Mouse (Mus musculus): ENCODE results near the gene Hmcn1.

The Hmcn1 gene

DNA sequence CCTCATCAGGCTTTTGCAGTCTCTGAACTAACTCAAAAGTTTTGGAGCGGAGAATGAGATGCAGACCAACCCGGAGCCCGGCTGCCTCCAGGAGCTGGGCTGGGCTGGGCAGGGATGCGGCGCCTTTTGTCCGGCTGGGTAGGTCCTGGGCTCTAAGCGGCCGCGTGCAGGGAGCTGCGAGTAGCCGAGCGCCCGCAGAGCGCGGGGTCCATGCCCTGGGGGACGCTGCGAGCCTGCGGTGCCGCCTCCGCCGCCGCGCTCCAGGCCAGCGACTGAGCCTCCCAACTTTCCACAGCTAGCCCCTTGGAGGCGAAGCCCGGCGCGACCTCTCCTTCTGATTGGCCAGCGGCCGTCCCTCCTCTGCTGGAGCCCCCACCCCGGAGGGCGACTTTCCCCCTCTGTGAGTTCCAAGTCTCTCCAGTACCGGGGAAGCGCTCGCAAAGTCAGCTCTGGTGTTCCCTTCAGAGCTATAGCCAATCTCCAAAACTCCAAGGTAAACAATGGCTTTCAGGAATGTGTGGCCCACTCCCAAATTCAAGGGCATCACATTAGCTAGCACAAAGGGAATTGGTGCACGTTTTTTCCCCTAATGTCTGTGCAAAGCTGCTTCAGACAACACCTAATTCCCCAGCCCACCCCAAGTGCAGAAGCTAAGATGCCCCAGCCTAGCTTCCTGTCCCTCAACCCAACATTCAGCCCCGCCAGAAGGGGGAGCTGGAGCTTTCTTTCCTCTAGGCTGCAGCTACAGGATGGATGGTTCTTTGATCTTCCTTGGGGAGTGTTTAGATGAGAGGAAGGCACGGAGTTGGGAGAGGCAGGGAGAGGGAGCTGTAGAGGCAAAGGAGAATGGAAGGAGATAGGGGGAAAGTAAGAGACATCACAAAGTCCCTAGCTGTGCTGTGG is at the start of gene Hmcn1:
TSS of gene Hmcn1 (minus strand) at position 274 of the 903 bp plus-strand sequence.
- in situ Hi-C loops (cut with MboI; ENCODE audit: low pct_unique_long_range_greater_than_20kb in 1 of 2, low sequenced_read_pairs in 2 of 2, unreplicated experiment in 1 of 2), result no loop called here

DNA sequence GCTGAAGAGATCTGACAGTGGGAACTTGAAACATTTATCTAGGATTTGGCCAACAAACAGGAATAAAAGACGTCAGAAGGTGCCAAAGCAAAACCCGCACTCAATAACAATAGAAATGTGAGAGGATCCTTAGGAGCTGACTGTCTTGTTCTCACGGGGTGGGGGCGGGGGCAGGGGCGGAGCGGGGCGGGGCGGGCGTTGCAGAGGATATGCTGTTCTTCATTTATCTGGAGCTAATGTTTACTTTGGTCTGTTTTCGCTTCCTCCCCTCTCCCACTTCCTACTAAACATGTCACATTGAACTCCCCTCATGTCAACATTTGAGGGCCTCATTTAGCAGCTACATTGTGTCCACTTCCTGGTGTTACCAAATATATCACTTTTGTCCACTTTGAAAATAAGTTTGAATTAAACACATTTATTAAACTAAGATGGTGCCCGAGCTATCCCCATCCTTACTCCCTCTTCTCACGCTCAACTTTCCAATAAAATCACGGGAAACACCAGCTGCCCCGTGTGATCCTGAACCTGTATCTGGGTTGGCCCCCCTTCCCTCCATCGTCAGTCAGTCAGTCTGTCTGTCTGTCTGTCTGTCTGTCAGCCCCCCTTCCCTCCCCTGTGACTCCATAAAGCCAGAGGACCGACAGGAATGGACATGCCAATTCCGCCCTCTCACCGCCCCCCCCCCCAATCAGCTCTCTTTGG is 47.9 kb upstream of the Hmcn1 start:
- in situ Hi-C loops (cut with MboI; ENCODE audit: low pct_unique_long_range_greater_than_20kb in 1 of 2, low sequenced_read_pairs in 2 of 2, unreplicated experiment in 1 of 2), result no loop called here

DNA sequence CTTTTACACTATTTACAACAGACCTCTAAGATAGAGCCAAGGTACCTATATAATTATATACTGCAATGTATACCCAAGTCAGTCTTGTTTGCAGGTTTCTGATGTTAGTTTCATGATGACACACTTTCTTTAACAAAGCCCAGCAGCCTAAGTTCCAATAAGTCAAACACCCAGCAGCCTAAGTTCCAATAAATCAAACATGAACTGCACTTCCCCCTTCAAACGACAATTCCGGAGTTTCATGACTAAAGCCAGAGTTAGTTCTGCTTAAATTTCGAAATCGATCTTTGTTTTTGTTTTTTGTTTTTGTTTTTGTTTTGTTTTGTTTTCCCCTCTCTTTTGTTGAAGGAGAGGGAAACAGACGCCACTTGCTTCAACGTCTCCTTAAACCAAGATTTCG is 47.1 kb upstream of the Hmcn1 start:
- in situ Hi-C loops (cut with MboI; ENCODE audit: low pct_unique_long_range_greater_than_20kb in 1 of 2, low sequenced_read_pairs in 2 of 2, unreplicated experiment in 1 of 2), result no loop called here

DNA sequence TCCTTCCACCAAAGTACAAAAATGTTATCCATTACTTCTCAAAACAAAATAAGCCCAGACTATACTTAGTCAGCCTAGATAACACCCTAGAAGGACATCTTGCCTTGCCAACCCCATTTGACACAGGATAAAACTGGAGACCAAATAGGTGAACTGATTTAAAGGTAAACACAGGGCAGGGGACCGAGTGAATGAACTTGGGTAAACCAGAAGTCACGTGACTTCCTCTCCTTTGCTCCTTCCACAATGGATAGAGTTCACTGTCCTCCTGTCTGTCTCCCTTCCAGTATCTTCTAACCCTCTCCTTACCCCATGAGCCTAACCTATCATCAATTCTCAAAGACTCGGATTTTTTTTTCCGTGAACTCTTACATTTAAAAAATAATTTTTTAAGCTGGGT is 46.0 kb upstream of the Hmcn1 start:
- in situ Hi-C loops (cut with MboI; ENCODE audit: low pct_unique_long_range_greater_than_20kb in 1 of 2, low sequenced_read_pairs in 2 of 2, unreplicated experiment in 1 of 2), result no loop called here

DNA sequence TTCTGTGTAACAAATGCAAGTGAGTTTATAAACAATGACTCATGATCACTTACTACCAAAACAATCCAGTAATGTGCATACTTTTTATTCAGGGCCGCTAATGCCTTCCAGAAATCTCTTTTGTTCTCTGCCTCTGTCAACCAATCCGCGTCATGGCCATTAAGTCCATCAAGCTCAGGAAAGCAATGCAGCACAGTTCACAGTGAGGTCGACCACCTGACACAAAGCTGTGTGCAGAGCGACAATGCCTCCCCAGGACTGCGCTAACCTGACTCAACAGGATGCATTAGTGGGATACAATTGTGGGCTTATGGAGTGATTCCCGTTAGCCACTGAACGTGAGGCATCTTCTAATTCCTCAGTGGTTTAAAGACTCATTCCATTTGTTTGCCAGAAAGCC is 45.3 kb upstream of the Hmcn1 start:
- in situ Hi-C loops (cut with MboI; ENCODE audit: low pct_unique_long_range_greater_than_20kb in 1 of 2, low sequenced_read_pairs in 2 of 2, unreplicated experiment in 1 of 2), result no loop called here

DNA sequence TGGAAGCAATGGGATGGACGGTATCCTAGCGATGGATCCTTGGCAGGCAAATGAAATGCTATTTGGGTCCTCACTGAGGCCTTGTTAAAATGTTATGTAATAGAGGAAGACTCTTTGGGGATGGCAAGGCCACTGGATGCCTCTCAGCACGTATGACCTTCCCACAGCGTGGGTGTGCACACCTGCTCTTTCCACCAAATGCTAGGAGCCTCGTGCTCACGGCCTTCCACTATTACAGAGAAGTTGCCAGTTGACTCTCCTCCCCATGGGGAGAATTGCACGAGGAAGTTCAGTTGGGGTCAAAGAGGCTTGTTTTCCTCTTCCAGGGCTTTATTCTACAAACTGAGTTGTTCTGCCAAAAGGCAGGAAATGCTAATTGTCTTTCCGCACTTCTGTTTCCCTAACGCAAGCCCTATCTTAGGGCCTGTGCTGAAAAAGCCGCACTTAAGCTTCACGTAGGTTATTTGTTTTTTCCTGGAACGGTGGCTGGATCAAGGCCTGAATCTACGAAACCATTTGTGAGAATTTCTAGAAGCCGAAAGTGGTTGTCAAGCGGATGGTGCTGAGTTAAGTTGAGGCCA is 43.3 kb upstream of the Hmcn1 start:
- in situ Hi-C loops (cut with MboI; ENCODE audit: low pct_unique_long_range_greater_than_20kb in 1 of 2, low sequenced_read_pairs in 2 of 2, unreplicated experiment in 1 of 2), result no loop called here

DNA sequence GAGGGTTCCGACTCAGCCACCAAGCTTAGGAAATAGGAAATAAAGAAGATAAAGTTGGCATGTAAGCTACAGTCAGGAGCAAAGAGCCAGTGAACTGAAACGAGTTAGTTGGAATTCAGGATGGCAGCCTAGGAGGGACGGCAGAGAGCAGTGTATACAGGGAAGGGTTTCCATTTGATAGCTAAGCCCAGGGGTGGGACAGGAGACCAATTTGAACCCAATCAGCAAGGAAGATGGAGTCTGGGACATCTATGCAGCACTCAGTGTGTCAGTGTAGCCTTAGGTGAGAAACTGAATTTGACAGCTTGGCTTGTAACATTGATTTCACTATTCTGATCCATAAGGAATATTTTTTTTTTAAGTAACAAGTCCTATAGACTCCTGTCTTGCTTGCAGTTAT is 42.5 kb upstream of the Hmcn1 start:
- in situ Hi-C loops (cut with MboI; ENCODE audit: low pct_unique_long_range_greater_than_20kb in 1 of 2, low sequenced_read_pairs in 2 of 2, unreplicated experiment in 1 of 2), result no loop called here

DNA sequence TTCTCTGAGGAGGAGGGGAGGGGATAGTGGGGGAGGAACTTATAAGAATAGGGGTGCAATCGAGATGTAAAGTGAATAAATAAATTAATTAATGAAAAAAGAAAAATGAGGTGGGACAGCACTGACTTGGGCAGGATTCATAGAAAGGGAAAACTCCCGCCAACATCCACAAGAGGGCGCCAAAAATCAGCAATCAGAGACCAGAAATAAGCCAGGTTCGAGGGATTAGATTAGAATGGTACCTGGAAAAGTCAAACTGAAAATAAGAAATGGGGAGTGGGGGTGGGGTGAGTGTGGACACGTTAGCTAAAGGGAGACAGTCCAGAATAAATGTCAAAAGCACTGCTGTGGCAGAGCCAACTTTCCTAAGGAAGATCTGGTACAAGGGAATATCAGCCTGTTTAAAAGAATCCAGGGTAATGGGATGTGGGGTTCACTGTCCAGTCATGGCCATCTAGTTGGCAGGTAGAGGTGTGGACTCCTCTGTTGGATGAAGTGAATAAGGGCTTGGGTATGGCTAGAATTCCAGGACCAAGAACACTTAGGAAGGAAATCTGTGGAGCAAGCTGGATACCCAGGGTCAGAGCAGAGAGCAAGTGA is 41.9 kb upstream of the Hmcn1 start:
- in situ Hi-C loops (cut with MboI; ENCODE audit: low pct_unique_long_range_greater_than_20kb in 1 of 2, low sequenced_read_pairs in 2 of 2, unreplicated experiment in 1 of 2), result no loop called here

DNA sequence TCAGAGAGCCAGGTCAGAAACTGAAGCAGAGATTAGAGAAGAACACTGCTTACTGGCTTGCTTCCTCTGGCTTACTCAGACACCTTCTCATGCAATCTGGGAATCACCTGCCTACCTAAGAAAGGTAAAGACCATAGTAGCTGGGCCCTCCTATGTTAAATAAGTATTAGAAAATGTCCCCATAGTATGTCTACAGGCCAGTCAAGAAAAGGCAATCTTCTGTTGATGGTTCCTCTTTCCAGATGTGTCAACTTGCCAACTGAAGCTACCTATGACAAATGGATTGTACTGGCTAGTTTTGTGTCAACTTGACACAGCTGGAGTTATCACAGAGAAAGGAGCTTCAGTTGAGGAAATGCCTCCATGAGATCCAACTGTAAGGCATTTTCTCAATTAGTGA is 40.1 kb upstream of the Hmcn1 start:
- in situ Hi-C loops (cut with MboI; ENCODE audit: low pct_unique_long_range_greater_than_20kb in 1 of 2, low sequenced_read_pairs in 2 of 2, unreplicated experiment in 1 of 2), result no loop called here

DNA sequence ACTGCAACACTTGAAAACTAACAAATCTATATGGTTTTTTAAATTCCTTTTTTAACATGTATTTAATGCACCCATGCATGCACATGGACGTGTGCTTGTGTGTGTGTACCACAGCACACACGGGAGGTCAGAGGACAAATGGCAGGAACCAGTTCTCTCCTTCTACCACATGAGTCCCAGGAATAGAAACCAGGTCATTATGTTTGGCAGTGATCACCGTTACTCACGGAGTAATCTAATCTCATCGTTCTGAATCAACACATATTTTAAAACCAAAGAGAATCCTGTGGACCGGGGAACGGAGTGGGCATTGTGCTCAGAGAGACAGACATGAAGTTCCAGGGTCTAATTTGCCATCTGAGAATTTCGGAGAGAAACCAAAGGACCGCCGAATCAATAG is 38.3 kb upstream of the Hmcn1 start:
- in situ Hi-C loops (cut with MboI; ENCODE audit: low pct_unique_long_range_greater_than_20kb in 1 of 2, low sequenced_read_pairs in 2 of 2, unreplicated experiment in 1 of 2), result no loop called here

DNA sequence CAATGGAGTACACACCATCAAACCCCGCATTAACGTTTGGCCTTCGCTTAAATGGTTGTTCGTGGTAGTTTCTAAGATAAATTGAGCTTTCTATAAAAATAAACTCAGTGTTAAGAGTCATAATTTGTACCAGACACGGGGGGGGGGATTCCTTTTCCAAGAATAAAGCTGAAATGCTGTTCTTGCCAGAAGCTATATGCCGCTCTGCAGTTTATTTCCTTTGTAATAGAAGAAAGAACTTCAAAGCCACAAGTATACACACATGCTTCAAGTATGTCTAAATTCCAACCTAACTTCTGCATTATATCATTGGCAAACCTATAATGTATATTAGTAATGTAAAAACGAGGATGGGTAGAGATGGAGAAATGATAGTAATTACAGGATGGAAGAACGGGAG is 37.9 kb upstream of the Hmcn1 start:
- in situ Hi-C loops (cut with MboI; ENCODE audit: low pct_unique_long_range_greater_than_20kb in 1 of 2, low sequenced_read_pairs in 2 of 2, unreplicated experiment in 1 of 2), result no loop called here

DNA sequence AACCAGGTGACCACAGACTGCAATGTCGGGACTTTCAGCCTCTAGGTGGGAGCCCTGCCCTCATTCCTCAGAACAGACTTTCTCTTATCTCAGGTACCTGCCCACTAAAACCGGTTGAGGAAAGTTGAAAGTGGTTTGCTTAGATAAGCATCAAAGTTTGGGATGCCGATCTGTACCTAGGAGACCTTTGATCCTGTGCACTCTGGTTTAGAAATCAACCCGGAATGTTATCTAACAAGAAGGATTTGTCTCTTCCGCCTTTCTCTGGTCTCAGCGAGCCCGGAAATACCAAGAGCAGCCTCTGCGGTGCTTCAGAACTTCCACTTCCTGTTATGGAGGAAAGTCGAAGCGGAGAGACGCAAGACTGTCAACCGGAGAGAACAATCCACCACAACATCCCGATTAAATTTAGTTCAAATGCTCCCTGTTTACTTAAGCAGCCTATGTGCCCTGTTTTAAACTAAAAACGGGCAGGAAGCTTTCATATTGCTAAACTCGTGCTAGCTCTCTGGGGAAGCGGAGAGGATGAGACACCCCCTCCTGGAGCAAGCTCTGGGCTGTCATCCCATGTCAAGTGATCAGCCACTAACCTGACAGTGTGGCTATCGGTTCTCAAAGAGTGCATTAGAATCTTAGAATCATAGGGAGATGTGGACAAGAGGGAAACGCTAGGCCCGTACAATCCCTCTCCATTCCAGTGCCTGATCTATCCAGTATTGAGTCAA is 32.0 kb upstream of the Hmcn1 start:
- in situ Hi-C loops (cut with MboI; ENCODE audit: low pct_unique_long_range_greater_than_20kb in 1 of 2, low sequenced_read_pairs in 2 of 2, unreplicated experiment in 1 of 2), result no loop called here

DNA sequence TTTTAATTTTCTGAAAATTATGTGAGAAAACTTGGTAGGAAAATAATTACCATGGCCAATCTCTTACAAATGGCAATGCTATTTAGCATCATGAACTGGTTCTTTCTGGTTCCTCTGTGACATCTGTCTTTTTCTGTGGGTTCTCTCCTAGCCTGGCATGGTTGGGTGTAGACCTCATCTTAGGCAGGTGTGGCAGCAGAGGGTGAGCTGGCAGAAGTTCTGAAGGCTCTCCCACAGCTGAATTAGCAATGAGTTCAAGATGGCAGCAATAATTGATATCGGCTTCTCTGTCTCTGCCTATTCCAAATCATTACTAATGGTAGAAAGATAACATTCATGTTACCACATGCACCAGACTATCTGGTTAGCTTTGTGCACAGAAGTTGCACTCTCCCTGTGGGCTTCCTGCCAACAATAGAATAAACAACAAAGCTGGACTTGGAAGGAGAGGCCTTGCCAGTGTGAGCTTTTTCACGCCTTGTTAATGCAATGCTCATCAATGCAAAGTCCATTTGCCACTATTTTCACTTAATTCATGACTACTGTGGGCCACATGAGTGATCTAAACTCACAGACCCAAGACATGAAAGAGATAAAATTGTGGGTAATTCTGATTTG is 26.1 kb upstream of the Hmcn1 start:
- in situ Hi-C loops (cut with MboI; ENCODE audit: low pct_unique_long_range_greater_than_20kb in 1 of 2, low sequenced_read_pairs in 2 of 2, unreplicated experiment in 1 of 2), result no loop called here

DNA sequence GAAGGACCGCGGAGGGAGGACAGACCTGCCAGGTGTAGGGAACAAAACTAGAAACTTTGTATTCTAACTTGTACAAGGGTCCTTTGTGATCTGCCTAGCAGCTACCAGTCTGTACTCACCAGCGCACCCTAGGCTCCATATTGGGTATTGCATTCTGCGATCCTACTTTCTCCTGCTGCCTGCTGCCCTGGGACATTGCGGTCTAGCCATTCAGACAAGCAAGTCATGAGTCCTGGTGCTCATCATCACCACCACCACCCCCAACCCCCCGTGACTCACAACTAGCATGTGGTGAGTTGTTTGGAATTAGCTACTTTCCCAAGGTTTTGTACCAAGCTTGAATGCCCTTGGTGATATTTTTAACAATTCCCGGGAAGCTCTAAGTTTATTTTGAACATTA is 17.8 kb upstream of the Hmcn1 start:
- in situ Hi-C loops (cut with MboI; ENCODE audit: low pct_unique_long_range_greater_than_20kb in 1 of 2, low sequenced_read_pairs in 2 of 2, unreplicated experiment in 1 of 2), result no loop called here

DNA sequence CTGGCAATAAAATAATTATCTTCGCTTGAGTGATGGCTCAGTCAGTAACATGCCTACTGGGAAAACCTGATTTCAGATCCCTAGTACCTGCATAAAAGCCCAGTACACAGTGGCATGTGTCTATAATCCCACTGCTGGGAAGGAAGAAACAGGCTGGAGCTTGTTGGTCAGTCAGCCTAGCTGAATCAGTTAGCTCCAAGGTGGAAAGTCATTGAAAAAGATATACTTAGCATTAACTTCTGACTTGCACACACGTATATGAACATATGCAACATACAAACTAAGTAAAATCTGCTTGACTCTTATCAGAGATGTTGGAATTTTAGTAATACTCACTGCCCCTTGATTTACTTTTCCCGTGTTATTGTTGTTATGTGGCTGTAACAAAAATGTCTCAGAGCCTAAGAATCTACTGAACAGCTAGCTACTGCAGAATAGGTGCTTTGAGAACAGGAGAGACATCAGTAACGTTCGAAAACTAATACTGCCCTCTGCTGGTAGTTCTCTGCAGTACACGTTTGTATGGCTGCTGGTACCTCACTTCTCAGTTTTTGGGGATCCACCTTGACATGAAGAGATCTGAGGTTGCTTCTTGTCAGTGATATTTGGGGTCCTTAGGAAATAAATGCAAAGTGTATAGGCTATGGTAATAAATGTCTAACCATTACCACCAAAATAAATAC is 16.0 kb upstream of the Hmcn1 start:
- in situ Hi-C loops (cut with MboI; ENCODE audit: low pct_unique_long_range_greater_than_20kb in 1 of 2, low sequenced_read_pairs in 2 of 2, unreplicated experiment in 1 of 2), result no loop called here

DNA sequence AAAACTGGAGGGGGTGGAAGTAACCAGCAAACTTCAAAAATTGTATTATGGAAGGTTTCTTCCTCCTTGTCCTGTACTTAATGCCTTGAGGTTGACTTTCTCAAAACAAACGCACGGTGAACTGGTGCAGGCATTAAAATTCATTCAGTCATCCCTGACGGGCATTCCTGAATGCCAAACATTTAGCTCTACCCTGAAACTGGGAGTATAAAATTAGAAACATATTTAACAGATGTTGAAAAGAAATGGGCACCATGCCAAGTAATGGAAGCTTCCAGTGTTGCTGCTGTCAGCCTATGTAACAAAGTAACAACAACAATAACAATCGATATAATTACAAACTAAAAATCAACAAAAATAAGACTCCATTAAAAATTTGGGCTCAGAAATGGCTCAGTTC is 14.5 kb upstream of the Hmcn1 start:
- in situ Hi-C loops (cut with MboI; ENCODE audit: low pct_unique_long_range_greater_than_20kb in 1 of 2, low sequenced_read_pairs in 2 of 2, unreplicated experiment in 1 of 2), result no loop called here

DNA sequence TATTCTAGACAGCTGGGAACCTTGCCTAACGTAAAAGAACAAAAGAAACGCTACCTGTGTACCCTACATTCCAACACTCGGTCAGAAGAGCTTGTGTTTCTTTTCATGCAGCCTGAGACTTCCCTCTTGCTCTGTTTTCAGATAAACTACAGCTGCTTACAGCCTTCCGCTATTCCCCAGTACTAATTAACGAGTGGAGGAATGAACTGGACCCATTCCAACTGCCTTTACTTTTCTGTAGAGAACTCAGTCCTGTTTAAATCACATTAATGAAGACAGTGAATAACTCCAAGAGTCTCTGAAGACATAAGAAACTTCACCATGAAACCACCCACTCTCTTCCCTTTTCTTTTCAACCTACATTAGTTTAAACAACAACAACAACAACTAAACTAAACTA is 10.8 kb upstream of the Hmcn1 start:
- in situ Hi-C loops (cut with MboI; ENCODE audit: low pct_unique_long_range_greater_than_20kb in 1 of 2, low sequenced_read_pairs in 2 of 2, unreplicated experiment in 1 of 2), result no loop called here
